Mouse (Mus musculus) myocyte (in vitro differentiated cells): ENCODE measurements around the gene Iqgap2. TPM values are rescaled to one million over a fixed set of nuclear protein-coding genes. Genes with fewer than 3 reads are reported as not detected.

ENCODE experiments used
- H3K27me3 ChIP-seq: one replicate; pipeline ENCODE4 v1.6.1; 2011; ENCODE audit not compliant: control insufficient read depth, insufficient read depth, insufficient read length
- H3K36me3 ChIP-seq: one replicate; pipeline ENCODE4 v1.6.1; 2011; ENCODE audit not compliant: control insufficient read depth, insufficient read depth
- H3K4me2 ChIP-seq: one replicate; pipeline ENCODE4 v1.6.1; 2011; ENCODE audit warnings: low read depth, control low read depth
- H3K4me3 ChIP-seq: one replicate; pipeline ENCODE4 v1.5.1; 2011; ENCODE audit warnings: mild to moderate bottlenecking, control low read depth, moderate library complexity
- H3K79me2 ChIP-seq: one replicate; pipeline ENCODE4 v1.6.1; 2011; ENCODE audit not compliant: control insufficient read depth, insufficient read depth
- H3ac ChIP-seq: one replicate; pipeline ENCODE4 v1.6.1; 2011; ENCODE audit not compliant: control insufficient read depth, insufficient read length
- CEBPB ChIP-seq: IDR thresholded peaks from 2 replicates; pipeline ENCODE4 v1.6.1; 2011; ENCODE audit warnings: mild to moderate bottlenecking, moderate library complexity; ENCODE audit not compliant: poor library complexity, insufficient read depth, severe bottlenecking
- E2F4 ChIP-seq: IDR thresholded peaks from one replicate; pipeline ENCODE4 v1.6.1; 2011; ENCODE audit warnings: mild to moderate bottlenecking, control low read depth, moderate library complexity; ENCODE audit not compliant: insufficient read depth
- MAX ChIP-seq: IDR thresholded peaks from one replicate; pipeline ENCODE4 v1.6.1; 2011; ENCODE audit warnings: low read depth, mild to moderate bottlenecking, control low read depth
- MYOD1 ChIP-seq, 3 experiments: IDR thresholded peaks; one replicate each; pipeline ENCODE4 v1.6.1; 2011; ENCODE audit warnings: control low read depth in 2 of 3, low read depth in 2 of 3, mild to moderate bottlenecking in 2 of 3, moderate library complexity in 1 of 3; ENCODE audit not compliant: insufficient read length in 2 of 3, control insufficient read depth in 1 of 3
- MYOG ChIP-seq, 3 experiments: IDR thresholded peaks; one replicate each; pipeline ENCODE4 v1.6.1; 2011; ENCODE audit warnings: control low read depth in 2 of 3, low read depth in 2 of 3, mild to moderate bottlenecking in 2 of 3; ENCODE audit not compliant: insufficient read length in 2 of 3, control insufficient read depth in 1 of 3, insufficient read depth in 1 of 3
- POLR2A ChIP-seq: IDR thresholded peaks from one replicate; pipeline ENCODE4 v1.6.1; 2011; ENCODE audit warnings: low read depth, mild to moderate bottlenecking, control low read depth, moderate library complexity; ENCODE audit not compliant: insufficient read length
- POLR2AphosphoS2 ChIP-seq: IDR thresholded peaks from one replicate; pipeline ENCODE4 v1.6.1; 2011; ENCODE audit warnings: low read depth, control low read depth; ENCODE audit not compliant: insufficient read length
- REST ChIP-seq: IDR thresholded peaks from one replicate; pipeline ENCODE4 v1.6.1; 2011; ENCODE audit warnings: mild to moderate bottlenecking, control low read depth, moderate library complexity; ENCODE audit not compliant: insufficient read depth, insufficient read length
- SRF ChIP-seq: IDR thresholded peaks from one replicate; pipeline ENCODE4 v1.6.1; 2011; ENCODE audit warnings: low read depth; ENCODE audit not compliant: control insufficient read depth, insufficient read length
- TCF12 ChIP-seq: IDR thresholded peaks from one replicate; pipeline ENCODE4 v1.6.1; 2011; ENCODE audit warnings: mild to moderate bottlenecking, control low read depth; ENCODE audit not compliant: poor library complexity, insufficient read depth, severe bottlenecking
- TCF3 ChIP-seq: IDR thresholded peaks from one replicate; pipeline ENCODE4 v1.6.1; 2011; ENCODE audit warnings: low read depth, control low read depth; ENCODE audit not compliant: insufficient read length
- USF1 ChIP-seq: IDR thresholded peaks from one replicate; pipeline ENCODE4 v1.6.1; 2011; ENCODE audit warnings: low read depth, mild to moderate bottlenecking, control low read depth, moderate library complexity
- polyA plus RNA-seq: library from polyadenylated mRNA; unstranded; fragments of >200 nt; fragmentation: generic; extraction: Trizol; gene quantifications from one replicate; pipeline ENCODE4 v1.2.1, GENCODE M21; 2012; ENCODE audit warnings: missing spikeins

The Iqgap2 gene
- polyA plus RNA-seq, 1 experiment, result 0.02 TPM

GRCm38 (mm10) chr13:95798721-95799120, 93.0 kb downstream of the Iqgap2 start:
- Histone ChIP-seq H3K27me3 (no peaks in the 10 kb centered on the region), H3K4me3 (no peak overlapping the region), H3K4me2 (no peak overlapping the region), H3K79me2 (no peaks in the 10 kb centered on the region), H3ac (no peak overlapping the region), H3K36me3 (no peaks in the 10 kb centered on the region)
- TF ChIP-seq POLR2AphosphoS2, result no peak
- TF ChIP-seq E2F4, result no peak
- TF ChIP-seq REST, result no peak
- no peak for TF ChIP-seq USF1
- no peak for TF ChIP-seq MYOD1 (IDR thresholded peaks at IDR 0.05; ENCODE audit: control insufficient read depth in 1 of 3, insufficient read length in 2 of 3, low read depth in 2 of 3)
- no peak for TF ChIP-seq MAX

DNA sequence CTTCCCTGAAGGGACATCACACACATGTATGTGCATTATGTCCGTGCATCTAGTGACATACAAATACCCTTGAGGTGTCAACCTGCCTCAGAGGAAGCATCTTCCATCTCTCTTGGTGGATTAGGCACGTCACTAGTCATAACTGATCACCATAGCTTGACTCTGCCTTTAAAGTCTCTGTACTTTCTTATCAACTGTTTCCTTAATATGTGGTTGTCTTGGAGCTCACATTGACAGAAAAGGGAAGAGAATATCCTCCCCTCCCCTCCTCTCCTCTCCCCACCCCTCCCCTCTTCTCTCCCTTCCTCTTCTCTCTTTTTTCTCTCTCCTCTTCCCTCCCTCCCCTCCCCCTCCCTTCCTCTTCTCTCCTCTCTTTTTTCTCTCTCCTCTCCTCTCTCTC, 94.2 kb downstream of the Iqgap2 start:
- no peaks in the 10 kb centered on the region for H3K36me3 ChIP-seq
- no peak overlapping the region for H3K4me2 ChIP-seq
- no peak overlapping the region for H3ac ChIP-seq
- no peak overlapping the region for H3K4me3 ChIP-seq
- TF ChIP-seq CEBPB (no peak), E2F4 (no peak), REST (no peak), TCF3 (no peak), POLR2A (no peak), TCF12 (no peak), USF1 (no peak), SRF (no peak), MYOD1 (IDR thresholded peaks at IDR 0.05; ENCODE audit: control insufficient read depth in 1 of 3, insufficient read length in 2 of 3, low read depth in 2 of 3) (no peak), POLR2AphosphoS2 (no peak), MAX (no peak)
- H3K79me2 ChIP-seq, result no peaks in the 10 kb centered on the region
- no peaks in the 10 kb centered on the region for H3K27me3 ChIP-seq

DNA sequence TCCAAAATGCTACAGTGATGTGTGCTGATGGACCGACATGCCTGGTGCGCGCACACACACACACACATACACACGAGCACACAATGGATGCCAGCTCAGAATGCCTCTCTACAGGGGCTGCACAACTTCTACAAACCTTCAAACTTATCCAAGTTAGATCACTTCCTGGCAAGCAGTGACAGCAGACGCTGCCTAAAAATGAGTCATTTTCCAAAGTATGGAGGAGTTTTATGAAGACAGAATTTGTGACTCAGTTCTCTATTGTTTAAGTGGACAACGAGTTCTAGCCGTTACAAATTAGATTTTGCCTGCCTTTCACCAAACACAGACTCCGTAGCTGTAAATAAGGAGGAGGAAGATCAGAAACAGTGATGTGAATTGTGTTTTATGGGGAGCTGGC, 97.4 kb downstream of the Iqgap2 start:
- Histone ChIP-seq H3K79me2 (no peaks in the 10 kb centered on the region), H3K27me3 (no peaks in the 10 kb centered on the region), H3K4me3 (no peak overlapping the region), H3K4me2 (peak overlapping the region; percentile 52), H3K36me3 (no peaks in the 10 kb centered on the region), H3ac (no peak overlapping the region)
- TF ChIP-seq MAX, result no peak
- TF ChIP-seq TCF12, result no peak
- TF ChIP-seq CEBPB, result no peak
- no peak for TF ChIP-seq POLR2A
- no peak for TF ChIP-seq TCF3
- no peak for TF ChIP-seq POLR2AphosphoS2
- TF ChIP-seq REST, result no peak

GRCm38 (mm10) chr13:95790883-95791282, 100.8 kb downstream of the Iqgap2 start:
- no peaks in the 10 kb centered on the region for H3K36me3 ChIP-seq
- H3ac ChIP-seq, result no peak overlapping the region
- no peak overlapping the region for H3K4me2 ChIP-seq
- H3K27me3 ChIP-seq, result no peaks in the 10 kb centered on the region
- no peak overlapping the region for H3K4me3 ChIP-seq
- no peaks in the 10 kb centered on the region for H3K79me2 ChIP-seq
- TF ChIP-seq TCF3 (no peak), USF1 (no peak), MAX (no peak), MYOG (IDR thresholded peaks at IDR 0.05; ENCODE audit: control insufficient read depth in 1 of 3, insufficient read depth in 1 of 3, insufficient read length in 2 of 3, low read depth in 2 of 3) (no peak)

- no peak overlapping the region for H3K4me2 ChIP-seq
- H3K36me3 ChIP-seq, result no peaks in the 10 kb centered on the region
- TF ChIP-seq E2F4 (no peak), POLR2A (no peak), USF1 (no peak), CEBPB (no peak), MAX (no peak), MYOG (IDR thresholded peaks at IDR 0.05; ENCODE audit: control insufficient read depth in 1 of 3, insufficient read depth in 1 of 3, insufficient read length in 2 of 3, low read depth in 2 of 3) (no peak), SRF (no peak), POLR2AphosphoS2 (no peak), REST (no peak), TCF12 (no peak), TCF3 (no peak), MYOD1 (IDR thresholded peaks at IDR 0.05; ENCODE audit: control insufficient read depth in 1 of 3, insufficient read length in 2 of 3, low read depth in 2 of 3) (no peak)
- H3K4me3 ChIP-seq, result no peak overlapping the region
- no peak overlapping the region for H3ac ChIP-seq
- H3K79me2 ChIP-seq, result no peaks in the 10 kb centered on the region
- H3K27me3 ChIP-seq, result no peaks in the 10 kb centered on the region
These were observed 102.9 kb downstream of the Iqgap2 start for GRCm38 (mm10) chr13:95788631-95789376.
